Mouse (Mus musculus) olfactory bulb, adult 2 months (tissue): ENCODE measurements at regions not wholly inside any gene's neighbourhood (a gene's known extent, or its start where the extent isn't known, plus 50 kb on each side); places are given as distances from the start of the nearest gene placed in this dataset.

Experiments used
- CTCF ChIP-seq: fragments of 200-500 bp; IDR thresholded peaks from 2 replicates; pipeline ENCODE4 v1.5.1; 2012; ENCODE audit warnings: low read depth, mild to moderate bottlenecking, low read length, moderate library complexity; ENCODE audit not compliant: insufficient read depth
- POLR2A ChIP-seq: fragments of 200-500 bp; IDR thresholded peaks from 2 replicates; pipeline ENCODE4 v1.6.1; 2012; ENCODE audit warnings: mild to moderate bottlenecking, low read depth, low read length, moderate library complexity; ENCODE audit not compliant: insufficient read depth

- TF ChIP-seq POLR2A (no peak), CTCF (no peak)
Measured at GRCm38 (mm10) chr13:45218251-45218650, 139.8 kb downstream of the Gm9817 start.
